Mouse (Mus musculus): Measurements from ENCODE around the gene Chn2.

DNA sequence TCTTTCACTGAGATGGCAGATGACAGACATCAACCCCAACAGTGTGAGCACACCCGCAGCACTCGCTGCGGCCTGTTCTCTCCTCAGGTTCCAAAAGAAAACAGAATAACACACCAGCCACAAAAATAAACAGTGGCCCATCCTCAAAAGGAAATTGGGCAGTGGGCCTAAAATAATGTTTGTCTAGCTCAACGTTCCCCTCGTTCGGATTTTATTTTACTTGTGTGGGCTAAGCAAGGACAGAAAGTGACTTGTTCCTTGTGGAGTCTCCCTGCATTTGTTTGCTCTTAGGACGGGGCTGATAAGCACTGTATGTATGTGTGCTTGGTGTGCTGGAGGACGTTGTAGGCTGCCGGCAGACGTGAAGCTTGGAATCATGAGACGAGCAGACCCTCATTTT, 240.0 kb downstream of the Chn2 start:
- TF ChIP-seq CTCF (IDR thresholded peaks at IDR 0.05; ENCODE audit: insufficient read depth, low read length) (no peak), POLR2A (IDR thresholded peaks at IDR 0.05; ENCODE audit: borderline replicate concordance, extremely low read depth, low read depth, low read length) (no peak)

Measured in lung, adult 2 months (tissue).